Mouse (Mus musculus) cerebellum, adult 8-10 months (tissue): ENCODE measurements at regions not wholly inside any gene's neighbourhood (a gene's known extent, or its start where the extent isn't known, plus 50 kb on each side); places are given as distances from the start of the nearest gene placed in this dataset.

ENCODE experiments used
- DNase-seq: peaks from one replicate; pipeline ENCODE4 v3.0.0; 2022

DNA sequence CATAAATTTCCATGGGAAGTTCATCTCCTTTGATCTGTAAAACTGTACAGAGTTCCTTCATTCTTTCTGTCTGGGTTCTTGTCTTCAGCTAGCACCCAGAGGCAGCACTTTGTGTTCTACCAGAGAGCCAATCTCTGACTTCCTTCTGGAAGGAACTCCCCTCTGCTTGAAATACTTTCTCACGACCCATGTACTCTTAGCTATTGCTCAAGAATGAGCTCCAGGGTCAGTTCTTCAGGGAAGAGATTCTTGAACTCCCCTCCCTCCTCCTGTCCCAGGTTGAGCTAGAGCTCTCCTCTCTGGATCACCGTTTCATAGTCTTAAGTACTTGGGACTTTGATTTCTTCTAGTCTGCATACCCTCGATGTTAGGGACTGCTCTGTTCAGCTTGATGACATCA lies 311.8 kb downstream of the Foxo1 start:
- no peak for DNase-seq

GRCm38 (mm10) chr3:52579096-52579495 lies 311.0 kb downstream of the Foxo1 start:
- no peak for DNase-seq

DNA sequence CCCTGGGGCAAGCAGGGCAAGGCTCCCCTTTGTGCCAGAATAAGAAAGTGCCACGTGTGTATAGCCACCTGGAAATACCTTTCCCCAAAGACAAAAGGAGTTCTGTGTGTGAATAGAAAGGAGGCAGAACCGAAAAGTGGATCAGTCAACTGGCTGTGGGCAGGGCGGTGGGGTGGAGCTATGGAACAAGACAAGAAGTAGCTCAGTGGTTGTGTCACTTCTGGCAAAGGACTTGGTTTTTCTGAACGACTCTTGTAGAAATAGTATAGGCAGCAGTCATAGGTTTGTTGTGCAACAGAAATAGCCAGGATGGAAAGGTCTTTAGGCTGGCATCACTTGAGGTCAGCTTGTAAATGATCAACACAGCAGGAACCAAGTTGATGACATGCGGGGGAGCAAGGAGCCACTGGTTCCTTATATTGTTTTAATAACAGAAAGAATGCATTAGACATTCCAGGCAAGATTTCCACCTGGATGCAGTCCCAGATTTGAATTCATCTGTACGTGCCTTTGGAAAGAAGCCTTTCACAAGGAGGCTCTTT lies 308.6 kb downstream of the Foxo1 start:
- no peak for DNase-seq

DNA sequence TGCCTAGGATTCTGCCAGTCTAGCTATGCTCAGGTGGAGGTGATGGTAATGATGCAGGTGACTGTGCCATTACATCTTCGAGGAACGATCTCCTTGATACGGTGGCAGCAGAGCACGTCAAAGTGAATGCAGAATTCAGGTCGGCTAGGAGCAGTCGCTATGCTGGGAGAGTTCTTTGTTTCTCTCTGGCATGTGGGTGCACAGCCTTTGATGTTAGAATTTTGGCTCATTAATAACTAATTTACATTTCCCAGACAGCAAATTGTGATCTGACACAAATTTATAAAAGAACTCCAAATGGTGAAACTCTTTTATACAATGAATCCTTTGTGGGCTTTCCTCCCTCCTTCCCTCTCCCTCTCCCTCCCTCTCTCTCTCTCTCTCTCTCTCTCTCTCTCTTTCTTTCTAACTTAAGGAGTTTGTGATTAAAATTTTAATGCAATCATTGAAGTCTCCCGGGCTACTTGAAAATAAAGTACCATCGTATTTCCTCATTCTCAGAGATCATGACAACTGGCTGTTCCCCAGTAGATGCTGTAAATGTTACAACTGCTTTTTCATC lies 307.2 kb downstream of the Foxo1 start:
- DNase-seq, result no peak

DNA sequence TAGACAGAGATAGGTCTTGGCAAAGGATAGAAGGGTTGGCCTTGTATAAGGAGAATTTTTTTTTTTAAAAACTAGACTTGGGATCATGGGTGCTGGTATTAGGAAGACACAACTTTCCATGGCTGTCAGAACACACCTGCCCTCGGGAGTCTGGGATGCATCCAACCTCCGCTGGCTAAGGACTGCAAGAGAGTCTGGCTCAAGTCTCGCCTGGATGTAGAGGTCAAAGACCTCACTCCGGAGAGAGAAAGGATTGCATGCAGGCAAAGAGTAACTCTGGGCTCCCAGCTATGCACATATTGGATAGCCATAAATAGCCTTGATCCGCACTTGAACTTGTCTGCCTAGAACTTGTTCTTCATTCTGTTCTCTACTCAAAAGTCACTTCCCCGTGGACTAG lies 306.2 kb downstream of the Foxo1 start:
- no peak for DNase-seq

DNA sequence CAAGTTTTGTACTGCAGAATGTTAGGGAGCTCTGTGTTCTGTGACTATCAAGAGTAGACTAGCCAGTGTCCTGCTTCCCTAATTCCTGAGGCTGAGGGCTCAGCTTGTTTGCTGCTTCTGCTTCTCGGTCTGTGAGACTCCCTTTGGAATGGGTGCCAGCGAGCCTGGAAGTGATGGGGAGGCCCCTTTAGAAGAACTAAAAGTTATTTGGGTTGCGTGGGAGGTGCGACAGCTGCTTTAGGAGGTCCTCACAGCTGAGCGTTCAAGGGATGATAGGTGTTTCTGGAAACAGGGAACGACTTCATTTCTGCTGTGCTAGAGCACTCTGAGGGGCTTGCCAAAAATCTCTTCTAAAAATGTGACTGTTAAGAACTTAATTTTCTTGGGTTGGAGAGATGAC lies 305.7 kb downstream of the Foxo1 start:
- no peak for DNase-seq

GRCm38 (mm10) chr3:52572514-52573485 lies 304.7 kb downstream of the Foxo1 start:
- no peak for DNase-seq

GRCm38 (mm10) chr3:52567606-52568372 lies 299.7 kb downstream of the Foxo1 start:
- no peak for DNase-seq

- no peak for DNase-seq
Observed at GRCm38 (mm10) chr3:52563595-52563994, 295.5 kb downstream of the Foxo1 start.

- DNase-seq, result no peak
Observed at GRCm38 (mm10) chr3:52562816-52563215, 294.7 kb downstream of the Foxo1 start.

GRCm38 (mm10) chr3:52559481-52559880 lies 291.3 kb downstream of the Foxo1 start:
- no peak for DNase-seq

DNA sequence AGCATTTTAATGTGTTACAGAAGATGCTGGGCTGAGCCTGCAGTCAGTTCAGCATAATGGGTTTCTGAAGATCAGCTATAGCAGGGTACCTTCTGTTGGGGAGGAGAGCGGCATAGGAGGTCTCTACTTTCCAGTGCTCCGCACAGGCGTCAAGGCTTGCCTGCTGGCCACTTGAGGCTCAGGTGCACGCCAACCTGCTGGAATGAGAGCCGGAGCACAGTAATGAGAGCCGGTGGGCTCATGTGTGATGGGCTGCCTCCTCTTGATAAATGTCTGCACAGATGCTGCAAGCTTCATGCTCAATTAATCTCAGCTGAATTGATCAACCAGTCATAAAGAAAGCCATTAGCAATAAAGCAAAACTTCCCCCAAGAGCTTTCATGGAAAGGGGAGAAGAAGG lies 290.6 kb downstream of the Foxo1 start:
- no peak for DNase-seq

GRCm38 (mm10) chr3:52557296-52557695 lies 289.2 kb downstream of the Foxo1 start:
- no peak for DNase-seq

DNA sequence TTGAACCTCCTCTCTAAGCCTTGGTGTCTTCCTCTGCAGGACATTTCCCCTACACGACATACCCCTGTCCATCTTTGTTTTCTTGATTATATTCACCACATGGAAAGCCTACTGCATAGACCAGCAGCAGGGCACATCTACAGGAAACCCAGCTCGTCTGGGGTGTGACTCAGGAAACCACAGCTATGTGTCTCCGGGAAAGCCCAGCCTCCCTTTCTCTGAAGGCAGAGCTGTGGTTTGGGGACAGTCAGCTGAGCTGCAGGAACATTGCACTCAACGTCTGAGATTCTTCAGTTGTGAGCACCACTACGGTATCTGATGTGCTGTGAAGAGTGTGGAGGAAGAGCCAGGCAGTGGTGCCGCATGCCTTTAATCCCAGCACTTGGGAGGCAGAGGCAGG lies 286.9 kb downstream of the Foxo1 start:
- no peak for DNase-seq

DNA sequence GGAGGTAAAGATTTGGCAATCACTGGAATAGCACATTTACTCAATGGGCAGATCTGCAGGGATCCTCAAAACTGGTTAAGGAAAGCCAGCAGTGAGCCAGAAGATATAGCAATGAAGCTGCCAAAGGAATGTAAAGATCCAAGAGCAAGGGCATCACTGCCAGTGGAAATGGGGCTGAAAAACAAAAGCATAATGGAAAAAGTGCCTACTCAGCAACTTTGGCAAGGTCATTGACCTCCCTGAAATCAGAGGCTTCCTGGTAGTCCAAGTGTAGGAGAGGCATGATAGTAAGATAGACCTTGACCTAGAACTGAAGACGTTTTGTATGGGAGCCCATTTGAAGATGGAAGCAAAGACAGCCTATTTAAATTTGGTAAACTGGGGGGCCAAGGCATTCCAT lies 286.4 kb downstream of the Foxo1 start:
- DNase-seq, result no peak

DNA sequence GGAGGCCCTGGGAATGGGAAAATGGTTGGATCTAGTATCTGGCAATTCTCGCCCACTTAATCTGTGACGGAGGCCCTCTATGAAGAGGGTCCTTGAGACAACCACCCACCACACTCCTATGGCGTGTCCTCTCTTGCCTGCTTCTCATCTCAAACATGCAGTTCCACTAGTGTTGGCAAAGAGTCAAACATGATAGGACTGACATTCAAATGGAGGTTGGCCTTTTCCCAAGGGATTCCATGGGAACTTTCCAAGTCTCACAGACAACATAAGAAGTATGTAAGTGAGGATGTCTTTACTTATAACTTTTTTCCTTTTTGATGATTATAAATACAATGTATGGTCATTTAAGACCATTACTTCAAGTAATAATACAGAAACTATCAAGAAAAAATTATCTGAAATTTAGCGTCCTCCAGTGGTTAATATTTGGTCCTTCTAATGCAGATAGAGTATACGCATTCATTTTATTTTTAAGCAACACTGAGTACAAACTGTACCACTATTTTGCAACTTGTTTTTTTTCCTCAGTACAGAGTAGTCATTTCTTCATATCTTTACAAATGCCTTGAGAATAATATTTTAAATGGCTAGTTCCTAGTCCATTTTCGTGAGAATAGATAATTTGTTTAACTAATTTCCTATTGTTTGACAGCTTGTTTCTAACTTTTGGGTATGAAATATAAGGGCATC lies 280.2 kb downstream of the Foxo1 start:
- no peak for DNase-seq

GRCm38 (mm10) chr3:52546035-52546434 lies 277.9 kb downstream of the Foxo1 start:
- DNase-seq, result no peak

DNA sequence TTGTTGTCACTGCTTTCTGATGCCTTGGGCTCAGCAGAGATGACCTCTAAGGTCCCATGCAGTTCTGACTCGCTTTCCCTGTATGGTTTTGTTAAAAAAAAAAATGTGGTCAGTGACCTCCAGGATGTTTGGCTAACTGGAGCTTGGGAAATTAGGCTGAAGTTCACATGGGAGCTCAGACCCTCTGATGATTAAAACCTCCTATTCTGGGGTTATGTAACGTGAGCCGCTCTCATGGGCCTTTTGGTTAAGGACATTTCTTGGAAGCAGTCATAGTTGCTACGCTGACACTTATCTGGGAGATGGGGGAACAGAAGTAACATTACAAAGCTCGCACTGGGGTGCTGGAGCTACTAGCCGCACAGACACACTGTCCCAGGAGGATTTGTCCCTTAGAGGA lies 274.9 kb downstream of the Foxo1 start:
- DNase-seq, result no peak

DNA sequence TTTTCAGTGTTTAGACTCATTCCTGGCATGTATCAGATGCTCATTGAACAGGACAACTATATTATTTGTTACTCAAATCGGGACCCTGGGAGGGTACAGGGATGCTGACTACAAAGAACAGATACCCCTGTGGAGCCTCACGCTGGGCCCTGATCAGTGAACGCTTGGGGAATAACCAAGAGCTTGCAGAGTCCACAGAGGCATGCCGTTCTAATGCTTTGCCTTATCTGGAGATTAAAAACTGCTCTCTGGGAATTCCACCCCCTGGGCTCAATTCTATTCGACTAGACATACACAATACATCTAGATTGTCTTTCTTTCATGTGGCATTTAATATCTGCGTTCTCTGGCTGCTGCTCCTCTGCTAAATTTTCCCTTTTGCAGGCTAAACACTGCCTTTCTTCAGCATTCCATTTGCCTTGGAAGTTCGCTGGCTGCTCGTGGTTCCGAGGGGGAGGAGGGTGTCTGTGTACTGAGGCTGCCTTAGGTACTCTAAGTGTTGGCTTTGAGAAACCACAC lies 272.8 kb downstream of the Foxo1 start:
- DNase-seq, result no peak

DNA sequence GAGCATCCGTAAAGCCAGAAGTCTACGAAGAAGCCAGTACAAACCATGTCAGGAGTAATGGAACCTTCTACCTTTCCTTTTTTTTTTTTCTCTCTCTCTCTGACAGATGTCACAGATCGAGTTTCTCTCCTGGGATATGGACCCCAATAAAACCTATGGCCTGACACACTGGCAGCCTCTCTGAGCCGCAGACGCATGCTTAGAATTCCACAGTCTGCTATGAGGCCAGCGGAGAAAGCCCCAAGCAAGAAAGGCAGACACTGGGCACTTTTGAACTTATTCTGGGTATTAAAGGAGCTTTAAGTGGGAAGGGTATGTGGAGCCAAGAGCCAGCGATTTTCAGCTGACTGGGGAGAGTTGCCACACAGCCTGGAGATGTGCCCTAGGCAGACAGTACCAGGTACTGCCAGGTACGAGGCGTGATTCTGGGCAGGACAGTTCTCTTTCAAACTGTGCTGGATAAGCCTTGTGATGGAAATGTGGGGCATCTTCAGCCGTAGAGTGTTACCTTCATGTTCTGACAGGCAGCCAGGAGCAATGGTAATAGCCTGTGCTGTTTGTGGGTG lies 271.8 kb downstream of the Foxo1 start:
- no peak for DNase-seq

DNA sequence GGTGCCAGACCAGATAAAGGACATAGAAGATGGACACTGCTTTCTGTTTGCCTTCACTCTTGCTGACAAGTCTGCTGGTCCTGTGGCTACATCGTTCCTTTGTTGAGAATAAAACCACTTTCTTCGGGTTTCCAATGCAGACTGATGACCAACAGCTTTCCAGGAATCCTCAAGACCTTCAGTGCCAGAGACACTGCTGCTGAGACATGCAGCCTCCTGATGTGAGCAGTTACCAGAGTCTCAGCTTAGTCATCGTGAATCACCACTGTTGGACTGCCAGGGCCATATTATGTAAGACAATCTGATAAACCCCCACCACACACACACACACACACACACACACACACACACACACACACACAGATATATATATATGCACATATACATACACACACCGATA lies 270.2 kb downstream of the Foxo1 start:
- no peak for DNase-seq

GRCm38 (mm10) chr3:52537362-52537911 lies 269.3 kb downstream of the Foxo1 start:
- DNase-seq, result no peak
